Mouse (Mus musculus) granulocyte monocyte progenitor cell, adult 5-6 weeks (primary cell): ENCODE results near the gene Hoxc11. TPM values are rescaled to one million over a fixed set of nuclear protein-coding genes. Genes with fewer than 3 reads are reported as not detected.

Source experiments
- ATAC-seq: replicated peaks from 2 replicates; pipeline ENCODE4 v1.8.0; 2016; ENCODE audit warnings: mild to moderate bottlenecking, moderate TSS enrichment, inconsistent platforms; ENCODE audit not compliant: poor library complexity, severe bottlenecking
- total RNA-seq, 2 experiments: library from RNA; stranded (forward) in 1 of 2; stranded (reverse) in 1 of 2; fragments of 200-712, 200-1000 nt in 1 of 2; fragments of >200 nt in 1 of 2; fragmentation: Nextera tagmentation in 1 of 2; gene quantifications; 2 replicates each; pipeline ENCODE4 v1.2.3; 2014 to 2017

The Hoxc11 gene
- total RNA-seq, 2 experiments from 2014 or later, result not detected

DNA sequence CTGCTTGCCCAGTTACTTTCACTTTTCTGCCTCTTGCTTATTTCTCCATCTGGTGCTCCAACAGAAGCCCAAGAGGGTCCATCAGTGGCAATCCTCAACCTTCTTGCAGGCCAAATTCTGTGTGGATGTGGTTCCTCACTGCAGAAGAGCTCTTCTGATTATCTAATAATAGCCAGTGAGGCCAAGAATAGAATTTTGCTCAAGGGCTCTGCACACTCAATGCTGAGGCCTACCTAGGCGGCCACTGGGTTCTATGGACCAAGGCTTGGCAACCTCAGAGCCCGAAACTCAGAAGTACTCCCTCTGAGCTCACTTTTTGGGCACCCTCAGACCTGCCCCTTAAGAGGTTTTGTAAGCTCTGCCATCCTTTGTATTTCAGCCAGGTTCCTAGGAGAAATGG lies 47.1 kb downstream of the Hoxc11 start:
- ATAC-seq, result no peak

DNA sequence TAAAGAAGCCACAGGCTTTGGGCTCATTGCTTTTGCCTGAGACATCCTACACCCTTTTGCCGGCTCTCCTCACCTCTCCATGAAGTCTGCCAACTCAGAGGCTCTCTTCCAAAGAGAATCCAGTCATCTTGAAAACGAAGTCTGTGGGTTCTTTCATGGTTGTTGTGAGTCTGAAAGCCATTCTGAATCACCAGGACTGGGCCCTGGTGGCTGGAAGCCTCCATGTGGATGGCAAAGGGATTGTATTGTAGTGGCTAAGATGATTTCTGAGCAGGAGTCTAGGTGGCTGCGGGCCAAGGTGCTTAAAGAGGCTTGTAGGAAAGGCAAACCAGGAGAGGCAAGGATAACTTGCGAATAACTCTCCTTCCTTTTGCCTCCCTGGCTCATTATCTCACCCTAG lies 47.9 kb downstream of the Hoxc11 start:
- ATAC-seq, result no peak

DNA sequence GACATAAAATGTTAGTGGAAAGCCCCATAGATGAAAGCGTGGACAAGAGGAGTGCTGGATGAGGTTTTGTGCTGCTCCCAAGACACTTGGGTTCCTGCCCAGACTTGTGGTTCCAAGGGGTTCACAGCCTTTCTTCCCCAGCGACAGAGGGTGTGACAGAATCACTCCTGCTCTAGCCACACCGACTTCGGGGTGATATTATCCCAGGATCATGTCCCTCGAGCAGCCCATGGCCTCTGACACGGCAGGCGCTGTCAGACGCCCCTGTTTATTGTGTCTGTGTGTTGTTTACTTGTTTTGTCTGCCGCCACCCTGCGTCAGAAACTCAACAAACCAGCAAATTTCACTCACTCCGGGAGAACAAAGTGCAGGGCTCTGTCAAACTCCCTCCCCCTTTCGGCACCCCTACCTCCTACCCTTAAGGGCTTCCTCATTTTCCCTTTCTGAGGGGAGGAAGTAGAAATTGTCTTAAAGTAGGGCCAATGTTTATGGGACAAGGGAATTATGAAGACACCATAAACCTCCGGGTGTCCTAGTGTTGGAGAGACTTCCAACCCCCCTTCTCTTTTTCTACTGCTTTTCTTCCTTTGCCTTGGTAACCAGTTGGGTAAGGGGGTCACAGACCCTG lies 48.7 kb downstream of the Hoxc11 start:
- ATAC-seq, result no peak; the same call in 1 of the 2 replicates

DNA sequence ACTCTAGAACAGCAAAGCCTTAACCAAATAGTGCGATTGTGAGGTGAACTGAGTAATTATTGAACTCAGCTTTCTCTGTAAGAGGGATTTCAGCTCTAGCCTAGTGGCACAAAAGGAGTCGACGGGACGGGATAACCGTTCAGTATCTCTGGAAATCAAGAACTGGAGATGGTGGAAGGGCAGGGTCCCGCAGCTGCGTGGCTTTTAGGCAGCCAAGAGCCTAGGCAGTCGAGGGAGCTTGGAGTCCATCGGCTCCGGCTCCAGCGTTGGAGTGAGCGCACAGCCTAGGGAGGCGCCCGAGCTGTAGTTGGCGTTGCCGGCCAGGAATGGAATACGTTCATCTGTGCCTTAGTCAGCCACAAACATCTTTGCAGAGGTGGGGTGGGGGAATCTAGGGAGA lies 51.1 kb downstream of the Hoxc11 start:
- no peak for ATAC-seq

DNA sequence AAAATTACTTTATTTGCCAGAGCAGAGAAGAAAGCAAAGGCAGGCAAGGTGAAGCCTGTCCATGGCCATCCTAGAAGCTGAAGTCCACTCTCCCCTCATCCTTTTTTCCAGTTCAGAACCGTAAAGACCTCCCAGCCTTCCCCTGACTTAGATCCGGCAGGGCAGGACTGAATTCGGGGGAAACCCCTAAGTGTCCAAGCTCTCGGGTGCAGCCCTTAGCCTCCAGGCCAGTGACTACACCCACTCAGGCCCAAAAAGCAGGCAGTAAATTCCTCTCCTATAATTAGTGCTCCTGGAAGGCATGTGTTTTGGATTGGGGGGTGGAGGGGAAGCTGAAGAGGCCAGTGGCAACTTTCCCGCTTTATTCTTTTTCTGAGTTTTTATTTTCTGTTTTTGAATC lies 51.6 kb downstream of the Hoxc11 start:
- ATAC-seq, result no peak

DNA sequence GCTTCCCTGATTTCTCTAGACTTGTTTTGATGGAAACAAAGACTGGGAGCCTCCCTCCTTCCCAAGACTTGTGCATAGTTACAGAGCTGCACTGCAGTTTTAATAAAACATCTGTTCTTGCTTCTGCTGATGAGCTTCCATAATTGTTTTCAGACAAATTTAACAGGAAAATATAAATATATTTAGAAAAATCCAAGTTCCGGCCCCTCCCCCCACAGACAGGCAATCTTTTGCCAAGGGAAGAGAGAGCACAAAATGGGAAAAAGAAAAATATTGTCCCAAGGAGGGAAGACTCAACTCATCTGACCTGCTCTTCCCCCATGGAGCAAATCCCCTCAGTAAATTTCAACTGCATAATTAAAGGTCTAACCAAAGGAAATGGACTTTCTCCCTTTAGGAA lies 52.1 kb downstream of the Hoxc11 start:
- ATAC-seq, result no peak

Other genes starting within 250 kb of the Hoxc11 start
- 10.8 and 19.3 TPM in 2 replicates for gene Calcoco1, start 232.2 kb upstream of the Hoxc11 start, total RNA-seq (2014; fragmentation: Nextera tagmentation)
- gene Calcoco1, start 232.2 kb upstream of the Hoxc11 start, total RNA-seq (2017), result 5.1 and 12.2 TPM in 2 replicates
- gene Hoxc13, start 33.3 kb upstream of the Hoxc11 start, total RNA-seq (2014; fragmentation: Nextera tagmentation), result not detected in 2 replicates
- not detected in 2 replicates for gene Hoxc13, start 33.3 kb upstream of the Hoxc11 start, total RNA-seq (2017)
- not detected in 2 replicates for gene Hoxc12, start 17.7 kb upstream of the Hoxc11 start, total RNA-seq (2014; fragmentation: Nextera tagmentation)
- not detected in 2 replicates for gene Hoxc12, start 17.7 kb upstream of the Hoxc11 start, total RNA-seq (2017)
- gene Hoxc10, start 12.4 kb downstream of the Hoxc11 start, total RNA-seq (2014; fragmentation: Nextera tagmentation), result not detected in 2 replicates
- not detected in 2 replicates for gene Hoxc10, start 12.4 kb downstream of the Hoxc11 start, total RNA-seq (2017)
- gene Hoxc5, start 13.0 kb downstream of the Hoxc11 start, total RNA-seq (2014; fragmentation: Nextera tagmentation), result not detected in 2 replicates
- gene Hoxc5, start 13.0 kb downstream of the Hoxc11 start, total RNA-seq (2017), result not detected in 2 replicates
- gene Hoxc9, start 22.0 kb downstream of the Hoxc11 start, total RNA-seq (2014; fragmentation: Nextera tagmentation), result not detected in 2 replicates
- gene Hoxc9, start 22.0 kb downstream of the Hoxc11 start, total RNA-seq (2017), result not detected in 2 replicates
- gene Hoxc8, start 36.2 kb downstream of the Hoxc11 start, total RNA-seq (2014; fragmentation: Nextera tagmentation), result not detected in 2 replicates
- not detected in 2 replicates for gene Hoxc8, start 36.2 kb downstream of the Hoxc11 start, total RNA-seq (2017)
- not detected in 2 replicates for gene Hoxc6, start 43.8 kb downstream of the Hoxc11 start, total RNA-seq (2014; fragmentation: Nextera tagmentation)
- not detected in 2 replicates for gene Hoxc6, start 43.8 kb downstream of the Hoxc11 start, total RNA-seq (2017)
- not detected in 2 replicates for gene Hoxc4, start 64.5 kb downstream of the Hoxc11 start, total RNA-seq (2014; fragmentation: Nextera tagmentation)
- not detected in 2 replicates for gene Hoxc4, start 64.5 kb downstream of the Hoxc11 start, total RNA-seq (2017)
- 3.3 and 4.7 TPM in 2 replicates for gene Smug1, start 212.7 kb downstream of the Hoxc11 start, total RNA-seq (2014; fragmentation: Nextera tagmentation)
- 1.8 and 4.0 TPM in 2 replicates for gene Smug1, start 212.7 kb downstream of the Hoxc11 start, total RNA-seq (2017)